Mouse (Mus musculus): ENCODE measurements at regions not wholly inside any gene's neighbourhood (a gene's known extent, or its start where the extent isn't known, plus 50 kb on each side); places are given as distances from the start of the nearest gene placed in this dataset.

DNA sequence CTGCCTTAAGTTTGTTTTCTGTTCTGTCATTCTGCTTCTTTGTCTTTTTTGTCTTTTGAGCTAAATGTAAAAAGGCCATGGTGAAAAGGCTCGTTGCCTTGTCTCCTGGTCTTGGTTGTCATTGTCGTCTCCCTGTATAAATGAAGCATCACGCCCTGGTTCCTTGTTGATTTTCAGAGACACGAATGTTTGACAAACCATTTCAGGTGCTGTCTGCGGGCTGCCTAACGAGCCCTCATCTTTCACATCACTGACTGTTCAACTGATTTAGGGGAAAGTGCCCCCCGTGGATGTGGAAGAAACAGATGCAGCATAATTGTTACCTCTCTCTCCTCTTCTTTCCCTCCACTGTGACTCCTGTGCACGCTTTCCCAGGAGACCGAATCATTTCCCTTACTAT is 254.7 kb downstream of the Tmem38b start:
- Histone ChIP-seq H3K4me3 (ENCODE audit: low read depth, low read length) (no peak overlapping the region), H3K27ac (ENCODE audit: insufficient read depth, low read length) (no peak overlapping the region), H3K27me3 (ENCODE audit: control insufficient read depth, insufficient read depth, low read length, poor library complexity, severe bottlenecking) (no peaks in the 10 kb centered on the region; the same call in 1 of the 2 replicates), H3K4me1 (ENCODE audit: control insufficient read depth, insufficient read depth, low read length) (no peaks in the 10 kb centered on the region), H3K9ac (ENCODE audit: low read depth, poor library complexity, severe bottlenecking) (no peak overlapping the region), H3K36me3 (ENCODE audit: control insufficient read depth, insufficient read depth, low read length, poor library complexity, severe bottlenecking) (no peaks in the 10 kb centered on the region), H3K9me3 (replicated peaks; ENCODE audit: control insufficient read depth, insufficient read depth, low read length, poor library complexity, severe bottlenecking) (no peaks in the 10 kb centered on the region)
- TF ChIP-seq EP300 (IDR thresholded peaks at IDR 0.05; ENCODE audit: insufficient read depth, low read depth, low read length) (no peak), POLR2A (IDR thresholded peaks at IDR 0.05; ENCODE audit: insufficient read depth, low read length) (no peak), CTCF (IDR thresholded peaks at IDR 0.05; ENCODE audit: low read depth, low read length) (no peak)

DNA sequence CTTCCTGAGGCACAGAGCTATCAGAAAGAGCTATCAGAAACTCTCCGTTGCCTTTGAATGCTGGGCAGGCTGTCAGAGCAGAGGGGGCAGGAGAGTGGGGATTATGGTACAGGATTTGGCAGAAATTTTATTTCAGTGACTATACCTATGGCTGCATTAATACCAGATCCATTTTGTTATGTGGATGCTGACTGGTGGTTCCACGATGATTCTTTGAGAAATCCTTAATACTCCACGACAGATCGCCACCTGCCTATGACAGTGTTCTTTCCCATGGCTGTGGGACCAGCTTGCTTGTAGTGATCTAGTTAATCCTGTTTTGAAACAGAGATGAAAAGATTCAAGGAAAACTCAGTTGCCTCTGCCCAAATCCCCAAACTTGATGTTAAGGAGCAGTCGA is 255.6 kb downstream of the Tmem38b start:
- no peak for TF ChIP-seq POLR2A (IDR thresholded peaks at IDR 0.05; ENCODE audit: insufficient read depth, low read length)
- no peak for TF ChIP-seq CTCF (IDR thresholded peaks at IDR 0.05; ENCODE audit: low read depth, low read length)
- TF ChIP-seq EP300 (IDR thresholded peaks at IDR 0.05; ENCODE audit: insufficient read depth, low read depth, low read length): no peak
- no peaks in the 10 kb centered on the region; the same call in 1 of the 2 replicates for H3K27me3 ChIP-seq (ENCODE audit: control insufficient read depth, insufficient read depth, low read length, poor library complexity, severe bottlenecking)

DNA sequence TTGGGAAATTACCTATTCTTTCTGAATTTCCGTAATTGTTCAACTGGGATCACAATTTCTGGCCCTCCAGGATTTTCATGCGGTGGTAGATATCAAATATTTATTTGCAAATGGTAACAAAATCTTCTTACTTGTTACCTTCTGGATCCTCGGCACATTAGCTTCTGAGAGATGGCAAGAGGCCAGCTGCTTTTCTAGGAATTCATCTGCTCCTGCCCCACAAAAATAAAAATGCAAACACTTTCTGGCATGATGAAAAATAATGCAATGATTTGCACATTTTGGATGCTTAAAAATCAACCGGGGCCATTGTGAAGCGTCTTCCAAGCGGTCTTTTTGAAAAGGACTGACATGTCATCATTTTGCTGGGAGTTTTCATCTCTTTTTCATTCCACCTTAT is 258.9 kb downstream of the Tmem38b start:
- H3K36me3 ChIP-seq (ENCODE audit: control insufficient read depth, insufficient read depth, low read length, poor library complexity, severe bottlenecking): no peaks in the 10 kb centered on the region
- H3K4me3 ChIP-seq (ENCODE audit: low read depth, low read length): no peak overlapping the region
- H3K9ac ChIP-seq (ENCODE audit: low read depth, poor library complexity, severe bottlenecking): no peak overlapping the region
- H3K27me3 ChIP-seq (ENCODE audit: control insufficient read depth, insufficient read depth, low read length, poor library complexity, severe bottlenecking): no peaks in the 10 kb centered on the region; the same call in 1 of the 2 replicates
- TF ChIP-seq POLR2A (IDR thresholded peaks at IDR 0.05; ENCODE audit: insufficient read depth, low read length) (no peak), EP300 (IDR thresholded peaks at IDR 0.05; ENCODE audit: insufficient read depth, low read depth, low read length) (no peak), CTCF (IDR thresholded peaks at IDR 0.05; ENCODE audit: low read depth, low read length) (no peak)
- H3K27ac ChIP-seq (ENCODE audit: insufficient read depth, low read length): no peak overlapping the region
- H3K4me1 ChIP-seq (ENCODE audit: control insufficient read depth, insufficient read depth, low read length): no peaks in the 10 kb centered on the region
- H3K9me3 ChIP-seq (replicated peaks; ENCODE audit: control insufficient read depth, insufficient read depth, low read length, poor library complexity, severe bottlenecking): no peaks in the 10 kb centered on the region

More for the DNA sequence above, 255.6 kb downstream of the Tmem38b start:
- Histone ChIP-seq H3K4me1 (ENCODE audit: control insufficient read depth, insufficient read depth, low read length) (no peaks in the 10 kb centered on the region), H3K36me3 (ENCODE audit: control insufficient read depth, insufficient read depth, low read length, poor library complexity, severe bottlenecking) (no peaks in the 10 kb centered on the region), H3K9ac (ENCODE audit: low read depth, poor library complexity, severe bottlenecking) (no peak overlapping the region), H3K4me3 (ENCODE audit: low read depth, low read length) (no peak overlapping the region), H3K27ac (ENCODE audit: insufficient read depth, low read length) (no peak overlapping the region), H3K9me3 (replicated peaks; ENCODE audit: control insufficient read depth, insufficient read depth, low read length, poor library complexity, severe bottlenecking) (no peaks in the 10 kb centered on the region)

DNA sequence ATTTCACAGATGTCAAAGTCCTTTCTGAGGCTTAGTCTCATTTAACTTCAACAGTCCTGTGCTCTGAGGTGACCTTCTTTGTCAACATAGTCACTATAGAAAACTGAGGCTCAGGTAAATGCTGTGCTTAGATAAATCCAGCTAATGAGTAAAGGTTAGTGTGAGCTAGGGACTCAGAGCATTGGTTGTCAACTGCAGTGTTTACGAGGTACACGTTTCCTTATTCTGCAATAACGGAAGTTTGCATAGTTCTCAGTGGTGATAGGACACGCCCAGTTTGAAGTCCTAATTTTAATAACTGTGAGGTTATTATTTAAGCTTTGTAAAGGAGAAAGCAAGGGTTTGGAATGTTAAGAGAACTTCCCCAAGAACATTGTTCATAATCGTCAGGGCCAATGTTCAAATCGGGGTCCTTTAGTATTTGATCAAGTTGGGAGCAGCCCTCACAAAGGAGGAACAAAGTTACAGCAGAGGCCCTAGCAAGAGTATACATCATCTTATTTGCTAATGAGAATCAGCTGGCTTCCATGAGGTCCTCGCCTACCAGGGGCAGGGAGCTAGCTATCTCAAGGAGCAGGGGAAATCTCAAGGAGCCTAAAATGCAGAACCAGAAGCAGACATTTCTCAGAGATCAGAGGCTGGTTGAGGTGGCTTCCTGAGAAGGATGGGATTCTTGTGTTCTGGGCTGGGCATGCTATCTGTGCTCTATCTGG is 268.6 kb downstream of the Tmem38b start:
- Histone ChIP-seq H3K36me3 (ENCODE audit: control insufficient read depth, insufficient read depth, low read length, poor library complexity, severe bottlenecking) (no peaks in the 10 kb centered on the region), H3K9me3 (replicated peaks; ENCODE audit: control insufficient read depth, insufficient read depth, low read length, poor library complexity, severe bottlenecking) (no peaks in the 10 kb centered on the region), H3K4me3 (ENCODE audit: low read depth, low read length) (no peak overlapping the region), H3K9ac (ENCODE audit: low read depth, poor library complexity, severe bottlenecking) (no peak overlapping the region), H3K4me1 (ENCODE audit: control insufficient read depth, insufficient read depth, low read length) (no peaks in the 10 kb centered on the region), H3K27me3 (ENCODE audit: control insufficient read depth, insufficient read depth, low read length, poor library complexity, severe bottlenecking) (no peaks in the 10 kb centered on the region), H3K27ac (ENCODE audit: insufficient read depth, low read length) (no peak overlapping the region)
- no peak for TF ChIP-seq POLR2A (IDR thresholded peaks at IDR 0.05; ENCODE audit: insufficient read depth, low read length)
- TF ChIP-seq CTCF (IDR thresholded peaks at IDR 0.05; ENCODE audit: low read depth, low read length): no peak
- TF ChIP-seq EP300 (IDR thresholded peaks at IDR 0.05; ENCODE audit: insufficient read depth, low read depth, low read length): no peak

DNA sequence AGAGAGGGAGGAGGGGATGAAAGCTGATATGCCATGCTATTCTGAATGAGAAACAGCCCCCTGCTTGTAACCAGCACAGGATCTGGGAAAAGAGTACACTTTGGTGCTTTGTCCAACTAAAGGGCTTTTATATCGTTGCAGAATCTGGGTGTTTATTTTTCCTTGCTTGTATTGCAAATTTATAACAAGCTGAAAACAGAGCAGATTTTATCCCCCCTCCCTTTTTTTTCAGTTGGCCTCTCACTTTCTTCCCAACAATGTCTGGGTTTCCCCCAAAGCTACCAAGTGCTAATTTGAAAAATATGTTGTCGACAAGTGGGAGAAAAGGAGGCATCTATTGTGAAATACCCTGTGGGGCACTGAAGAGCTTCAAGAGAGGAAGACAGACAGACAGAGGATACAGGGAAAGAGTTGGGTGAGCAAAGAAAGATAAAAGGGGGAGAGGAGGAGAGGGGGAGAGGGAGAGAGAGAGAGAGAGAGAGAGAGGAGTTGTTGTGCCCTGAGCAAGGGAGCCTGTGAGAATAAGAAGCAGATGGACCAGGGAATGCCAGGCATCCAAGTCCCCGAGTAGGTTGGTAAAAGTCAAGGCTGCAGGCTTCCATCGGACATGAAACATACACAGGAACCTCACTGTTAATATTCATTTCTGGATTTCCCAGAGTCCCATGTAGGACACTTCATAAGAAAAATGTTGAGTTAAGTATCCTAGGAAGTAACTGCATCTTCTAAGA is 269.5 kb downstream of the Tmem38b start:
- Histone ChIP-seq H3K27ac (ENCODE audit: insufficient read depth, low read length) (no peak overlapping the region), H3K4me3 (ENCODE audit: low read depth, low read length) (no peak overlapping the region), H3K9ac (ENCODE audit: low read depth, poor library complexity, severe bottlenecking) (no peak overlapping the region), H3K36me3 (ENCODE audit: control insufficient read depth, insufficient read depth, low read length, poor library complexity, severe bottlenecking) (no peaks in the 10 kb centered on the region), H3K27me3 (ENCODE audit: control insufficient read depth, insufficient read depth, low read length, poor library complexity, severe bottlenecking) (no peaks in the 10 kb centered on the region), H3K4me1 (ENCODE audit: control insufficient read depth, insufficient read depth, low read length) (no peaks in the 10 kb centered on the region), H3K9me3 (replicated peaks; ENCODE audit: control insufficient read depth, insufficient read depth, low read length, poor library complexity, severe bottlenecking) (no peaks in the 10 kb centered on the region)
- TF ChIP-seq EP300 (IDR thresholded peaks at IDR 0.05; ENCODE audit: insufficient read depth, low read depth, low read length) (no peak), CTCF (IDR thresholded peaks at IDR 0.05; ENCODE audit: low read depth, low read length) (no peak), POLR2A (IDR thresholded peaks at IDR 0.05; ENCODE audit: insufficient read depth, low read length) (no peak)

DNA sequence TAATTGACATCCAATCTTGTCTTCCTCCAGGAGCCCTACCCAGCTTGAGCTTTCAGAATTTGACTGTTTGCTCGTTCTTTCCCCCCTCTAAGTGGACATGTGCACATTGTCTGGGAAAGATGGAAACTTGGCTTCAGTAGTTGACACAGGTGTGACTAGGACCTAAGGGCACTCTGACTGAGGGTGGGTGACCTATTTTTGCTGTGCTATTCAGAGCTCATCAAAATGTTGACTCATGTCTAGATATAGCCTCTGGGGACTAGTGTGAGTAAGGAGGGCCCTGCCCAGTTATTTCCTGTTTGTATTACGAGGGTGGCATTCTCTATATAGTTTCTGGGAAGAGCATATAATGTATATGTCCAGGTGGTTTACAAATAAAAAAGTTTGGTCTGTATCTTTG is 271.7 kb downstream of the Tmem38b start:
- Histone ChIP-seq H3K9ac (ENCODE audit: low read depth, poor library complexity, severe bottlenecking) (no peak overlapping the region), H3K9me3 (replicated peaks; ENCODE audit: control insufficient read depth, insufficient read depth, low read length, poor library complexity, severe bottlenecking) (no peaks in the 10 kb centered on the region)

More for the DNA sequence above, 271.7 kb downstream of the Tmem38b start:
- H3K27me3 ChIP-seq (ENCODE audit: control insufficient read depth, insufficient read depth, low read length, poor library complexity, severe bottlenecking): no peaks in the 10 kb centered on the region
- TF ChIP-seq CTCF (IDR thresholded peaks at IDR 0.05; ENCODE audit: low read depth, low read length) (no peak), POLR2A (IDR thresholded peaks at IDR 0.05; ENCODE audit: insufficient read depth, low read length) (no peak), EP300 (IDR thresholded peaks at IDR 0.05; ENCODE audit: insufficient read depth, low read depth, low read length) (no peak)
- no peak overlapping the region for H3K4me3 ChIP-seq (ENCODE audit: low read depth, low read length)
- no peaks in the 10 kb centered on the region for H3K36me3 ChIP-seq (ENCODE audit: control insufficient read depth, insufficient read depth, low read length, poor library complexity, severe bottlenecking)
- no peaks in the 10 kb centered on the region for H3K4me1 ChIP-seq (ENCODE audit: control insufficient read depth, insufficient read depth, low read length)
- H3K27ac ChIP-seq (ENCODE audit: insufficient read depth, low read length): no peak overlapping the region
